Mouse (Mus musculus): ENCODE results near the gene Klhl22. TPM values are rescaled to one million over a fixed set of nuclear protein-coding genes. Genes with fewer than 3 reads are reported as not detected.

Klhl22 gene
- total and polyA plus RNA-seq, 3 experiments, result 17.3 to 23.6 (median 18.6) TPM

DNA sequence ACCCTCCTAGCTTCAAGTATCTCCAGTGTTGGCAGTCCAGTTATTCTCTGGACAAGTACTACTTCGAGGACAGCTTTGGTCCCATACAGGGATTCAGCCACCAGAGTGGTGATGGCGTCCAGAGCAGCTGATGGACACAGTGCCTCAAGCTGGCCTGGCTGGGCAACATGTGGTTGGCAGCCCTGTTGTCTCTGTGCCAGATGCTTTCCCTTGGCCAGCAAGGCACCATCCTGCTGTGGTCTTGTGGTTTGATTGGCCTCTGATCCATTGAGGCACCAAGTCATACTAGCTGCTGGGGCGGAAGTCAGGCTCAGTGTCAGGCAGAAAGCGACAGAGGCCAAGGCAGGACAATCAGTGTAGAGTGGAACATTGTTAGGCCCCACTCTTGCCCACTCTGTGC is 49.7 kb downstream of the Klhl22 start:
- Histone ChIP-seq H3K27me3 (ENCODE audit: control insufficient read depth, insufficient read depth, low read length) (peaks cover 4% of the 10 kb centered on the region; the same call in 1 of the 2 replicates), H3K79me2 (replicated peaks; ENCODE audit: control insufficient read depth, insufficient read depth, low read length) (no peaks in the 10 kb centered on the region), H3K4me1 (ENCODE audit: control insufficient read depth, insufficient read depth, low read length) (peaks cover 2% of the 10 kb centered on the region; the same call in 1 of the 2 replicates), H3K9ac (ENCODE audit: low read depth, low read length) (no peak overlapping the region), H3K4me3 (no peak overlapping the region), H3K36me3 (ENCODE audit: control insufficient read depth, insufficient read depth, low read length) (no peaks in the 10 kb centered on the region), H3K27ac (no peak overlapping the region)
- 74% methylated on average over 4 of the region's 4 CpGs for WGBS
- DNase-seq, result no peak
- TF ChIP-seq CTCF (IDR thresholded peaks at IDR 0.05) (no peak), POLR2A (IDR thresholded peaks at IDR 0.05; ENCODE audit: insufficient read depth, low read depth, low read length) (no peak), EP300 (IDR thresholded peaks at IDR 0.05; ENCODE audit: insufficient read depth, low read depth, low read length) (no peak)
- intact Hi-C loops (cut with DNase I), result no loop called here

DNA sequence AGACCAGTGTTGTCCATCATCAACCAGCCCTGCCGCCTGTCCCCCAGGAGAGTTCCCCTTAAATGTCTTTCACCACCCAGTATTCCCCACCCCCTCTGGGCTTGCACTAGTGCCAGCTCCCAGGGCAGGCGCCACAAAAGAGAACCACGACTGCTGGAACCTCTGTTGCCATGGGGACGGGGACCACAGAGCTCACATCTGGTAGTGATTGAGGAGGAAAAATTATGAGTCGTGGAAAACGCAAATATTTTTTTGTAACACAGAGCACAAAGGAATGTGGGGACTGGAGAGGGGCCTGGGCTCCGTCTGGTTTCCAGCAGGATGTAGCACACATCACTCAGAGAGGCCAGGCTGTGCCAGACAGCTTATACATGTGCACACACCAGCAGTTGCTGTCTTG is 50.3 kb downstream of the Klhl22 start:
- no peak overlapping the region for H3K9ac ChIP-seq (ENCODE audit: low read depth, low read length)
- peaks cover 4% of the 10 kb centered on the region; the same call in 1 of the 2 replicates for H3K27me3 ChIP-seq (ENCODE audit: control insufficient read depth, insufficient read depth, low read length)
- 45% methylated on average over 7 of the region's 7 CpGs for WGBS
- no peaks in the 10 kb centered on the region for H3K36me3 ChIP-seq (ENCODE audit: control insufficient read depth, insufficient read depth, low read length)
- no peak overlapping the region for H3K4me3 ChIP-seq
- H3K79me2 ChIP-seq (replicated peaks; ENCODE audit: control insufficient read depth, insufficient read depth, low read length), result no peaks in the 10 kb centered on the region
- peak; percentile 43 to 56 for DNase-seq
- peaks cover 2% of the 10 kb centered on the region; the same call in 1 of the 2 replicates for H3K4me1 ChIP-seq (ENCODE audit: control insufficient read depth, insufficient read depth, low read length)
- no peak for TF ChIP-seq EP300 (IDR thresholded peaks at IDR 0.05; ENCODE audit: insufficient read depth, low read depth, low read length)
- no peak for TF ChIP-seq POLR2A (IDR thresholded peaks at IDR 0.05; ENCODE audit: insufficient read depth, low read depth, low read length)
- no peak for TF ChIP-seq CTCF (IDR thresholded peaks at IDR 0.05)
- no peak overlapping the region for H3K27ac ChIP-seq
- intact Hi-C loops (cut with DNase I), result loop anchor here (5.0 kb wide), 3 partner anchors 47 to 252 kb away; no protein-coding TSS in a partner anchor

DNA sequence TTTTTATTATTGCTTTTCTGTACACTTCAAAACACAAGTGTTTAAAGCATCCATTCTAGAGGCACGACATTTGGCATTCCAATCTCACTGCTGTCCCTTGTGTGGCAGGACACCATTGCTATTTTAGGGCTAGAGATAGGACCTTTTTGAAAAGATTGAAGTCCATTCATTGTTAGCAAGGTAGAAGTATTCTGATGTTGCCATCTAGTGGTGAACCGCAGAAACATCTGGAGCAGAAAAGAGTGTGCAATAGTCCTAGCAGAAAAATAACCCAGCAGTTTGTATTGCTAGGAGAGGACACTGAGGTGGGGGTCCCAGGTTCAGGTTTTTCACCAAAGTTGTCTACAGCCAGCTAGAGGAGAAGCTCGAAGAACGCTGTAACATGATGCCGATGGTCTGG is 52.7 kb downstream of the Klhl22 start:
- H3K27ac ChIP-seq, result no peak overlapping the region
- H3K9ac ChIP-seq (ENCODE audit: low read depth, low read length), result no peak overlapping the region
- DNase-seq, result peak in 1 of 2 experiments; percentile 44
- H3K79me2 ChIP-seq (replicated peaks; ENCODE audit: control insufficient read depth, insufficient read depth, low read length), result no peaks in the 10 kb centered on the region
- H3K27me3 ChIP-seq (ENCODE audit: control insufficient read depth, insufficient read depth, low read length), result no peaks in the 10 kb centered on the region
- peaks cover 4% of the 10 kb centered on the region; the same call in 1 of the 2 replicates for H3K4me1 ChIP-seq (ENCODE audit: control insufficient read depth, insufficient read depth, low read length)
- intact Hi-C loops (cut with DNase I), result loop anchor here (1.0 to 5.0 kb wide), 5 partner anchors 27 to 255 kb away; no protein-coding TSS in a partner anchor
- 5% methylated on average over 5 of the region's 5 CpGs for WGBS
- no peak overlapping the region for H3K4me3 ChIP-seq
- no peaks in the 10 kb centered on the region for H3K36me3 ChIP-seq (ENCODE audit: control insufficient read depth, insufficient read depth, low read length)
- peak; percentile 94; the same call in 1 of the 2 replicates for TF ChIP-seq CTCF (IDR thresholded peaks at IDR 0.05)
- no peak for TF ChIP-seq EP300 (IDR thresholded peaks at IDR 0.05; ENCODE audit: insufficient read depth, low read depth, low read length)
- no peak for TF ChIP-seq POLR2A (IDR thresholded peaks at IDR 0.05; ENCODE audit: insufficient read depth, low read depth, low read length)

DNA sequence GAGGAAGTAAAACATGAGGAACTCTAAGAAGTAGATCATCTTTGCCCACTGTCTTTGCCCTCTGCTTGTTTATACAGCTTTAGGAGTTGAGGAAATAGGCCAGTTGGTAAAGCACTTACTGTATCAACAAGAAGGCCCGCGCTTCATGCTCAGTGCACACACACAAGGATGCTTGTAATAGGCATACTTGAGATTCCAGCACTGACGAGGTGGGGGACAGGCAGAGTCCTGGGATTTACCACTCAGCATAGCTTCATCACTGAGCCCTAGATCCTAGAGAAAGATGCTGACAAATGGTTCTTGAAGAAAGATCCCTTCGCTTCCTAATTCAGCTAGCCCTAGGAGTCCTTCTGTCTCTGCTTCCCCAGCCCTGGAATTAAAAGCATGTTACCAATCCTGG is 53.8 kb downstream of the Klhl22 start:
- H3K36me3 ChIP-seq (ENCODE audit: control insufficient read depth, insufficient read depth, low read length), result no peaks in the 10 kb centered on the region
- 53% methylated on average over 4 of the region's 4 CpGs for WGBS
- no peaks in the 10 kb centered on the region for H3K27me3 ChIP-seq (ENCODE audit: control insufficient read depth, insufficient read depth, low read length)
- no peak overlapping the region for H3K9ac ChIP-seq (ENCODE audit: low read depth, low read length)
- H3K4me3 ChIP-seq, result no peak overlapping the region
- H3K4me1 ChIP-seq (ENCODE audit: control insufficient read depth, insufficient read depth, low read length), result peaks cover 4% of the 10 kb centered on the region; the same call in 1 of the 2 replicates
- no peak overlapping the region for H3K27ac ChIP-seq
- no peaks in the 10 kb centered on the region for H3K79me2 ChIP-seq (replicated peaks; ENCODE audit: control insufficient read depth, insufficient read depth, low read length)
- intact Hi-C loops (cut with DNase I), result loop anchor here (2.0 to 5.0 kb wide), 4 partner anchors 28 to 256 kb away; no protein-coding TSS in a partner anchor
- TF ChIP-seq CTCF (IDR thresholded peaks at IDR 0.05), result no peak
- no peak for TF ChIP-seq EP300 (IDR thresholded peaks at IDR 0.05; ENCODE audit: insufficient read depth, low read depth, low read length)
- no peak for TF ChIP-seq POLR2A (IDR thresholded peaks at IDR 0.05; ENCODE audit: insufficient read depth, low read depth, low read length)
- no peak for DNase-seq

DNA sequence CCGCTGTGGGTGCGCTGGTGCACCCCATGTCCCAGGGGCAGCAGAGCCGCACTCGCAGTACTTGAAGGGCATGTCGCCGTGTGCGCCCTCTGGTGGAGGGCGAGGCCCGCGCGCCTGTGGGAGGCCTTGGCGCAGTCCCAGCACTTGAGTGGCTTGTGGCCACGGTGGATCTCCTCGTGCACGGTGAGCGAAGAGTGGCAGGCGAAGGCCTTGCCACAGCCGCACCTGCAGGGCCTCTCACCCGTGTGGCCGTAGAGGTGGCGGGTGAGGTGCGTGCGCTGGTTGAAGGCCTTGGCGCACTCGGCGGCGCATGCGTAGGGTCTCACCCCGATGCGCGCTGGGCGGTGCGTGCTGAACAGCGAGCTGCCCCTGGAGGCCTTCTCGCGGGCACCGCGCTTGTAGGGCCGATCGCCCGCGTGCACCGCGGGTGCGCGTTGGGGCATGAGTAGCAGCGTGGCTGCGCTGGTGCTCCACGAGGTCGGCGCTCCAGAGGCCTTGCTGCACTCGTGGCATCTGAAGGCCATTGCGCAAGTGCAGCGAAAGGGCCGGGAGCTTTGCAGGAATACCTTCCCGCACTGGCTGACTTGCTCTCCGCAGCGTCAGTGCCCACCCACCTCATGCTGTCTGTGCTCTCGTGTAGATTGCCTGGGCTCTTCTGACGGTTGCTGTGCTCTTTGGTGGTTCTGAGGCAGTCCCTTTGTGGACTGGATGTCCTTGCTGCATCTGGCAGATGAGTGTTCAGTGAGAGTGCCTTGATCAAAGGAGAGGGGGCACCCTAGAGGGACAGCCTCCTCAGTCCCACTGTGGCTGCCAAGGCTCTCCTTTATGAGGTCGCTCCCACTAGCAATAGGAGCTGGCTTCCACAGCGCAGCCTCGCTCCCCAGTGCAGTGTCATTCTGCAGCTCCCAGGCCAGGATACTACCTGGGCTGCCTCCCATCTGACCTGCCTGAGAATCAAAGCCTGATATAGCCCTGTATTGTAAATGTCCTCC is 56.3 kb downstream of the Klhl22 start:
- peak; percentile 87 for TF ChIP-seq CTCF (IDR thresholded peaks at IDR 0.05)
- no peak for TF ChIP-seq POLR2A (IDR thresholded peaks at IDR 0.05; ENCODE audit: insufficient read depth, low read depth, low read length)
- H3K9ac ChIP-seq (ENCODE audit: low read depth, low read length), result peak overlapping the region; percentile 57

More for the DNA sequence above, 56.3 kb downstream of the Klhl22 start:
- Histone ChIP-seq H3K4me1 (ENCODE audit: control insufficient read depth, insufficient read depth, low read length) (peaks cover 2% of the 10 kb centered on the region; the same call in 1 of the 2 replicates), H3K4me3 (peak overlapping the region; percentile 53), H3K36me3 (ENCODE audit: control insufficient read depth, insufficient read depth, low read length) (no peaks in the 10 kb centered on the region), H3K27ac (no peak overlapping the region), H3K27me3 (ENCODE audit: control insufficient read depth, insufficient read depth, low read length) (no peaks in the 10 kb centered on the region), H3K79me2 (replicated peaks; ENCODE audit: control insufficient read depth, insufficient read depth, low read length) (no peaks in the 10 kb centered on the region)
- 6% methylated on average over 63 of the region's 63 CpGs for whole genome bisulfite sequencing
- intact Hi-C loops (cut with DNase I), result no loop called here
- DNase-seq, result peak; percentile 75 to 77
